In the genomic region with DNA sequence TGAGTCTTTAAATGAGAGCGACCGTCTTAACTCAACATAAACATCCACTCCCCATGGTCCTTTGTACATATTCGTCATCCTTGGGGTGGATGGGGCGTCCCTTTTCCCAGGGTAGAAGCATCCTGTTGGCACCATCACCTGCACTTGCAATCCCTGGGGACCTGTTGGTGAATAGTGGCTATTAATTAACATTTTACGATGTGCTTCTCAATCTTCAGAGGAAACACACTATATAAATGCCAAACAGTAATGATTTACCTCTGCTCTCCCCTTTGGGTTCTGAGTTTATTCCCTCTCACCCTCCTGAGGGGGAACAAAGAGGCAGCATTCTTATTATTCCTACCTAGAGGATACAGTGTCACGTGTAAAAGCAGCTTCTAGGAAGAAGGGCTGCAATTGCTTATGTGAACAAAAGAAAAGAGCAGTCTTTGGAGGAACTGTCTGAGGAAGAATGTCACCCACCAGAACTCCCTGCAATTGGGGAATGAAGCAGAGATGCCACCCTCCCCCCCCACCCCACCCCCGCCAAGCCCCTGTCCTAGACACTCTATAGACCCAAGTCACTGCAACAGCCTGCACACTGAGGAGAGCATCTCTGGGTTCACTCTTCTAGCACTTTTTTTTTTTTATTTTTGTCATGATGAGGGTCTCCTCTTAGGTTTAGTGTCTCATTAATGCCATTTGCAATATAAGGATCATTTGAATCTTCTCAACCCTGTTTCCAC, we compare ENCODE assay signal across 31 mouse cellular contexts. TPM values are rescaled to one million over a fixed set of nuclear protein-coding genes. Genes with fewer than 3 reads are reported as not detected.
DNase-seq lines count a peak whose midpoint lies in the region; ATAC-seq and TF ChIP-seq lines count a peak whose summit lies in the region.
"Had no signal": no experiment of that assay in that cellular context is flagged by ENCODE, and none has a peak within 500 bp of the region (broad histone marks: within the 10 kb centered on the region; RNA-seq: fewer than 3 reads in every experiment).

No protein-coding gene starts in this region.

- no peaks in the 10 kb centered on the region for H3K9me3 ChIP-seq in kidney, embryonic 14.5 days (ENCODE audit: control insufficient read depth, low read length)
- H3K9me3 ChIP-seq in neural tube, embryonic 11.5 days (ENCODE audit: control insufficient read depth, low read length) = no peaks in the 10 kb centered on the region
- no peaks in the 10 kb centered on the region for H3K9me3 ChIP-seq in neural tube, embryonic 12.5 days
- H3K9me3 ChIP-seq: embryonic facial prominence, embryonic 15.5 days; heart, embryonic 10.5 days; heart, embryonic 15.5 days; intestine, embryonic 15.5 days; liver, embryonic 15.5 days; midbrain, embryonic 12.5 days; stomach, embryonic 15.5 days had no signal

- H3K27me3 ChIP-seq in kidney, embryonic 14.5 days (ENCODE audit: control insufficient read depth, insufficient read depth, low read length) = no peaks in the 10 kb centered on the region
- H3K27me3 ChIP-seq in neural tube, embryonic 11.5 days (ENCODE audit: control insufficient read depth, insufficient read depth, low read length) = no peaks in the 10 kb centered on the region
- no peaks in the 10 kb centered on the region for H3K27me3 ChIP-seq in neural tube, embryonic 12.5 days (replicated peaks)
- H3K27me3 ChIP-seq in cerebellum, adult 2 months (ENCODE audit: control insufficient read depth, insufficient read depth, low read length) = no peaks in the 10 kb centered on the region
- H3K27me3 ChIP-seq: embryonic facial prominence, embryonic 15.5 days; heart, embryonic 15.5 days; intestine, embryonic 15.5 days; liver, embryonic 15.5 days; midbrain, embryonic 12.5 days; stomach, embryonic 15.5 days had no signal

- no peak overlapping the region for H3K9ac ChIP-seq in kidney, embryonic 14.5 days (ENCODE audit: low read depth, low read length)
- H3K9ac ChIP-seq in neural tube, embryonic 11.5 days (ENCODE audit: low read length) = no peak overlapping the region
- no peak overlapping the region for H3K9ac ChIP-seq in neural tube, embryonic 12.5 days
- H3K9ac ChIP-seq: embryonic facial prominence, embryonic 15.5 days; heart, embryonic 15.5 days; intestine, embryonic 15.5 days; liver, embryonic 15.5 days; lung, embryonic 14.5 days; midbrain, embryonic 12.5 days; stomach, embryonic 15.5 days had no signal

- H3K4me3 ChIP-seq in kidney, embryonic 14.5 days (ENCODE audit: low read length) = no peak overlapping the region
- no peak overlapping the region for H3K4me3 ChIP-seq in neural tube, embryonic 11.5 days (ENCODE audit: low read depth, low read length)
- no peak overlapping the region for H3K4me3 ChIP-seq in neural tube, embryonic 12.5 days
- no peak overlapping the region for H3K4me3 ChIP-seq in cerebellum, adult 2 months (replicated peaks; ENCODE audit: insufficient read depth, low read depth, low read length)
- H3K4me3 ChIP-seq: embryonic facial prominence, embryonic 15.5 days; heart, embryonic 10.5 days; heart, embryonic 15.5 days; intestine, embryonic 15.5 days; liver, embryonic 15.5 days; midbrain, embryonic 12.5 days; stomach, embryonic 15.5 days had no signal

- TF ChIP-seq POLR2A in cerebellum, adult 2 months (IDR thresholded peaks at IDR 0.05; ENCODE audit: borderline replicate concordance, insufficient read depth, low read length) = no peak

- no peak for TF ChIP-seq CTCF in cerebellum, adult 2 months (IDR thresholded peaks at IDR 0.05; ENCODE audit: borderline replicate concordance, insufficient read depth, low read depth, low read length)

- H3K4me2 ChIP-seq in kidney, embryonic 14.5 days (replicated peaks; ENCODE audit: low read depth, low read length) = no peak overlapping the region
- H3K4me2 ChIP-seq in neural tube, embryonic 11.5 days (ENCODE audit: low read depth) = no peak overlapping the region
- H3K4me2 ChIP-seq in neural tube, embryonic 12.5 days (replicated peaks) = no peak overlapping the region
- H3K4me2 ChIP-seq: embryonic facial prominence, embryonic 15.5 days; heart, embryonic 15.5 days; intestine, embryonic 15.5 days; liver, embryonic 15.5 days; lung, embryonic 14.5 days; midbrain, embryonic 12.5 days; stomach, embryonic 15.5 days had no signal

- DNase-seq in kidney, postnatal 10 days = no peak
- no peak for DNase-seq in neural tube, embryonic 11.5 days (ENCODE audit: low spot score)
- no peak for DNase-seq in neural tube, embryonic 10.5 days (ENCODE audit: extremely low spot score, low spot score)
- no peak for DNase-seq in testis, postnatal 10 days (ENCODE audit: low spot score)
- DNase-seq in cerebellum, adult 2 months = no peak
- DNase-seq: adrenal gland, postnatal 36 days; B cell, adult 2 months; cerebellum, adult 18-20 months; cerebellum, postnatal 14 days; gastrocnemius, postnatal 25 days; heart, adult 11 months; kidney, adult 9 months; layer of hippocampus, adult 9-11 months; liver; lung, embryonic 14.5 days; lung, postnatal 14 days; retina, postnatal 1 day; right cerebral cortex, postnatal 25 days; thymus, adult 18-20 months; thymus, postnatal 25 days had no signal

- H3K36me3 ChIP-seq in kidney, embryonic 14.5 days (ENCODE audit: control insufficient read depth, insufficient read depth, low read length) = no peaks in the 10 kb centered on the region
- no peaks in the 10 kb centered on the region for H3K36me3 ChIP-seq in neural tube, embryonic 11.5 days (ENCODE audit: control insufficient read depth, insufficient read depth, low read length)
- no peaks in the 10 kb centered on the region for H3K36me3 ChIP-seq in neural tube, embryonic 12.5 days
- H3K36me3 ChIP-seq: embryonic facial prominence, embryonic 15.5 days; heart, embryonic 10.5 days; heart, embryonic 15.5 days; intestine, embryonic 15.5 days; liver, embryonic 15.5 days; midbrain, embryonic 12.5 days; stomach, embryonic 15.5 days had no signal

- H3K27ac ChIP-seq in kidney, embryonic 14.5 days (ENCODE audit: low read depth, low read length) = no peak overlapping the region
- no peak overlapping the region for H3K27ac ChIP-seq in neural tube, embryonic 11.5 days (ENCODE audit: low read depth, low read length)
- no peak overlapping the region for H3K27ac ChIP-seq in neural tube, embryonic 12.5 days
- H3K27ac ChIP-seq in cerebellum, adult 2 months (ENCODE audit: insufficient read depth, low read length) = no peak overlapping the region
- H3K27ac ChIP-seq: embryonic facial prominence, embryonic 15.5 days; heart, embryonic 10.5 days; heart, embryonic 15.5 days; intestine, embryonic 15.5 days; liver, embryonic 15.5 days; midbrain, embryonic 12.5 days; stomach, embryonic 15.5 days had no signal

- 0 out of 2 replicates have a peak, but pooled peaks cover 4% of the 10 kb centered on the region for H3K4me1 ChIP-seq in kidney, embryonic 14.5 days (ENCODE audit: control insufficient read depth, insufficient read depth, low read length)
- peaks cover 3% of the 10 kb centered on the region; the same call in 1 of the 2 replicates for H3K4me1 ChIP-seq in neural tube, embryonic 11.5 days (ENCODE audit: control insufficient read depth, insufficient read depth, low read length)
- H3K4me1 ChIP-seq in neural tube, embryonic 12.5 days = peaks cover 7% of the 10 kb centered on the region; the same call in 1 of the 2 replicates
- H3K4me1 ChIP-seq in cerebellum, adult 2 months (ENCODE audit: control insufficient read depth, insufficient read depth, low read length) = no peaks in the 10 kb centered on the region
- H3K4me1 ChIP-seq: embryonic facial prominence, embryonic 15.5 days; heart, embryonic 15.5 days; intestine, embryonic 15.5 days; liver, embryonic 15.5 days; midbrain, embryonic 12.5 days; stomach, embryonic 15.5 days had no signal

- 9% methylated on average over 7 of the region's 7 CpGs for WGBS in kidney, embryonic 14.5 days
- WGBS in neural tube, embryonic 11.5 days = 12% methylated on average over 7 of the region's 7 CpGs
- 8% methylated on average over 7 of the region's 7 CpGs for WGBS in neural tube, embryonic 12.5 days
- WGBS in cerebellum, adult 2 months = 64% methylated on average over 7 of the region's 7 CpGs

- peak; percentile 77; the same call in 1 of the 2 replicates for ATAC-seq in kidney, embryonic 14.5 days (ENCODE audit: low FRiP score, low TSS enrichment)
- ATAC-seq in neural tube, embryonic 11.5 days (ENCODE audit: insufficient read depth, low FRiP score, low TSS enrichment) = peak; percentile 78; the same call in 1 of the 2 replicates
- ATAC-seq in neural tube, embryonic 12.5 days (ENCODE audit: low FRiP score, low read depth) = peak; percentile 83
- ATAC-seq: forebrain, embryonic 14.5 days; hindbrain, embryonic 16.5 days; intestine, embryonic 15.5 days had no signal

RNA-seq across cellular contexts. Expression of gene Sema3a, which starts 19.7 kb away (rescaled TPM):
- 16.5 and 30.7 TPM in 2 replicates for polyA plus RNA-seq in kidney, embryonic 14.5 days (2014; fragmentation: Nextera tagmentation; extraction: Ambion mirVana)
- 32.2 and 38.5 TPM in 2 replicates for polyA plus RNA-seq in neural tube, embryonic 11.5 days (2014; fragmentation: Nextera tagmentation; extraction: Ambion mirVana)
- 21.0 and 21.1 TPM in 2 replicates for polyA plus RNA-seq in neural tube, embryonic 12.5 days (2016; fragmentation: Nextera tagmentation; extraction: Ambion mirVana)
- polyA plus RNA-seq in cerebellum, adult 2 months (2012; rRNA removed) = 7.2 and 7.8 TPM in 2 replicates
